Mouse (Mus musculus) kidney, adult 2 months (tissue): ENCODE measurements around the gene Abhd2.

Source experiments
- CTCF ChIP-seq: fragments of 200-500 bp; conservative IDR thresholded peaks from 2 replicates; pipeline ENCODE4 v1.5.1; 2011; ENCODE audit warnings: low read depth, mild to moderate bottlenecking, control low read depth, low read length, moderate library complexity, mixed read lengths; ENCODE audit not compliant: insufficient read depth, insufficient read length
- POLR2A ChIP-seq: fragments of 200-500 bp; IDR thresholded peaks from one replicate; pipeline ENCODE4 v1.6.1; 2011; ENCODE audit warnings: low read depth, low read length, control low read depth

DNA sequence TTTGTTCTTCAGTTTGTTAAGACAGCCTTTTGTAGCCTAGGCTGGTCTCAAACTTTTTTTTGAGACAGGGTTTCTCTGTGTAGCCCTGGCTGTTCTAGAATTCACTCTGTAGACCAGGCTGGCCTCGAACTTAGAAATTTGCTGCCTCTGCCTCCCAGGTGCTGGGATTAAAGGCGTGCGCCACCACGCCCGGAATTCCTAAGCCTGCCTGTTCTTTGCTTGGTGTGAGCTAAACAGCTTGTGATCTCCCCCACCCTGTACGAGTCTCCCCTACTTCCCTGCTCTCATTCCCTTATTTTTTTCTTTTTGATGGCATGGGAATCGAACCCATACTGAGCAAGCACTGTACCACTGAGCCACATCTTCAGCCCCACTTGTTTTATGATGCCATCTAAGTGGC, 122.2 kb downstream of the Abhd2 start:
- TF ChIP-seq CTCF (no peak), POLR2A (no peak)
